Mouse (Mus musculus): ENCODE measurements at regions not wholly inside any gene's neighbourhood (a gene's known extent, or its start where the extent isn't known, plus 50 kb on each side); places are given as distances from the start of the nearest gene placed in this dataset.
"Not testable (repeated sequence)": the region's sequence is repeated elsewhere in the genome, so short reads cannot be mapped to it uniquely, and the experiment has no call there.

DNA sequence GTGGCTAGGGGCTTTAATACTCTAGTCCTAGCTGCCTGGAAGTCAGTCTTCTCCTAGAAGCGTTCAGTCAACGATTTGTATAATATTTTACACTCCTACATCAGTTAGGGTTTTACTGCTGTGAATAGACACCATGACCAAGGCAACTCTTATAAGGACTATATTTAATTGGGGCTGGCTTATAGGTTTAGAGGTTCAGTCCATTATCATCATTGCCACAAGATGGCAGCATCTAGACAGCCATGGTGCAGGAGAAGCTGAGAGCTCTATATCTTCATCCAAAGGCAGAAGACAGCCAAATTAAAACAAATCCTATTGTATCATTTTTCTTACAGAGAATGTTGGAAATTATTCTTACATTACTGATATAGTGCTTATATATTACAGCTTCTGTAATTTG lies 167.0 kb upstream of the Ndn start:
- Histone ChIP-seq H3K4me2 (no peak overlapping the region), H3K4me1 (replicated peaks) (no peaks in the 10 kb centered on the region), H3K36me3 (peaks cover 13% of the 10 kb centered on the region; the same call in 1 of the 2 replicates), H3K27ac (replicated peaks) (no peak overlapping the region), H3K4me3 (no peak overlapping the region), H3K27me3 (no peaks in the 10 kb centered on the region), H3K9me3 (no peaks in the 10 kb centered on the region; the same call in 1 of the 2 replicates), H3K9ac (no peak overlapping the region)
- 57% methylated on average over 2 of the region's 2 CpGs for WGBS
- no peak for ATAC-seq (ENCODE audit: low FRiP score, low read depth)

DNA sequence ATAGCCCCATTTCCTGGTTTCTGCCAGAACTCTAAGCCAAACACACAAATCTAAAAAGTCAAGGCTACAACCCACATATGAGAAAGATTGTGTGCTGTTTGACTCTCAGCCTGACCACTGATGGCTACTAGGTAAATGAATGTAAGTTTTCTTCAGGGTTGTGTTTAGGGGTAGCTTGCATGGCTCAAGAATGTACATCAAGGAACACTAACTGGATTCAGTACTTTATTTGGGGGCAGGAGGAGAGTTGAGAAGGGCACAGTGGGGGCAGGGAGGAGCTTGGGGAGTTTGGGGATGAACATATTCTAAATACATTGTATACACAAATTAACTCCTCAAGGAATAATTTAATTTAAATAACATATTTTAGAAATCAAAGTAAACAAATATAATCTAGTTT lies 137.8 kb upstream of the Ndn start:
- no peak for ATAC-seq (ENCODE audit: low FRiP score, low read depth)
- Histone ChIP-seq H3K27ac (replicated peaks) (no peak overlapping the region), H3K4me3 (peak overlapping the region; percentile 34), H3K9me3 (no peaks in the 10 kb centered on the region), H3K27me3 (no peaks in the 10 kb centered on the region), H3K4me2 (peak overlapping the region; percentile 55), H3K4me1 (replicated peaks) (no peaks in the 10 kb centered on the region), H3K36me3 (0 out of 2 replicates have a peak, but pooled peaks cover 10% of the 10 kb centered on the region), H3K9ac (no peak overlapping the region)

DNA sequence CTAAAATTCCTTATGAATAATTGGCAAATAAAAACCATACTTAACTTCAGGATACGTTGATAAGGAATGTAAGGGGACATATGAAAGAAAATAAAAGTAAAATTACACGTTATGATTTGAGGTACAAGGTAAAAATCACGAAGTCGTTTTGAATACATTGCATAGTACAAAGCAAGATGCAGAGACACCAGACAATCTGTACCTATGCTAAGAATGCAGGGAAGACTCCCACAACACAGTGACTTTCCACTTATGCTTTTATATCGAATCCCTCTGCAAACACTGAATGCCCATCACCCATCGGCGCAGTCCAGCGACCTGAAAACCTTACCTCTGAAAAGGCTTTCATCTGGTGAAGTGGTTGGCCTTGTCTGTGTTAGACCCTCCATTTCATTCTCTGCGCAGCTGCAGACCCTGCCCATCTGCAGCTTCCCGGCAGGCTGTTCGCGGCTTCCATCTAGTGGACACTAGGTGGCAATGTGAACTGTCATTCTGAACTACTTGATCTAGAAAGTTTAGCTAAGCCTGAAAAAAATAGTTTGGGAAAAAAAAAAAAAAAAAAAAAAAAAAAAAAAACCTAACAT lies 137.2 kb upstream of the Ndn start:
- Histone ChIP-seq H3K36me3 (0 out of 2 replicates have a peak, but pooled peaks cover 4% of the 10 kb centered on the region), H3K4me1 (replicated peaks) (no peaks in the 10 kb centered on the region), H3K9ac (peak overlapping the region; percentile 53), H3K27ac (replicated peaks) (no peak overlapping the region; the same call in 1 of the 2 replicates), H3K9me3 (no peaks in the 10 kb centered on the region), H3K27me3 (no peaks in the 10 kb centered on the region), H3K4me2 (peak overlapping the region; percentile 37), H3K4me3 (peak overlapping the region; percentile 52)
- peak; percentile 93 for ATAC-seq (ENCODE audit: low FRiP score, low read depth)
- whole genome bisulfite sequencing = 31% methylated on average over 12 of the region's 12 CpGs

DNA sequence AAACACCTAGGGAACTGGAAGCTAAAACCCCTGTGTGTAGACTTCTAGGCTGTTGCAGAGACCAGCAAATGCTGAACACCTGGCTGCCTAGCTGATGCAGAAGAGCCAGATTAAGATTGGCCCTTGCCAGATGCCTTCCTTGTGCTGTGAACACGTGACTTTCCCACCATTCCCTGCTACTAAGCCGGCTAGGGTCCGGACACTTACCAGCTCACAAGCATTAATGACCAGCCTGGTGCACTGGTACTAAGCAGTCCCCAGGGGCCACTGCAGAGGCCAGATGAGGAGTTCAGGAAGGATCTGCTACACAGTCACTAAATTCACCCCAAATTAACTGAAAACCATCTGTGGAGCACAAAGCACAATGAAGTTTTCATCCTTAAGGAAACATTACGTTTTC lies 121.2 kb upstream of the Ndn start:
- Histone ChIP-seq H3K27ac (replicated peaks) (no peak overlapping the region), H3K4me2 (peak overlapping the region; percentile 40), H3K9ac (no peak overlapping the region), H3K27me3 (no peaks in the 10 kb centered on the region), H3K36me3 (no peaks in the 10 kb centered on the region), H3K4me3 (peak overlapping the region; percentile 17; the same call in 1 of the 2 replicates), H3K4me1 (replicated peaks) (no peaks in the 10 kb centered on the region), H3K9me3 (no peaks in the 10 kb centered on the region)
- 32% methylated on average over 4 of the region's 4 CpGs for WGBS
- ATAC-seq (ENCODE audit: low FRiP score, low read depth) = peak; percentile 27; the same call in 1 of the 2 replicates

DNA sequence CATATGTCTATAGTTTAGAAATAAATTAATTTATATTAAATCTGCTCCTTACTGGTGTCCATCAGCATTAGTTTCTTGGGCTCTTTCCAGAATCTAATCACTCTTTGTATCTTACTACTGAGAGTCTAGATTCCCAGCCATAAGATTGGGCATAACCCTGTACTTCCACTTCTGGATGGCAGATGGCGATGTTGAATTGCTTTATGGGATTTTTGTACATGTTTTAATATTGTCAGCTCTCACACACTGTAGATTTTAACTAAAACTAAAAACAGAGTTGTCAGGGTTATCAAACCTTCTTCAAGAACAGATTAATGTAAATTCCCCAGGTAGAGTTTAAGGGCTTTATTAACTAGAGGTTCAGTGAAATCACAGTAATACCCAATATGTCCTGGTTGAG lies 118.6 kb upstream of the Ndn start:
- H3K9ac ChIP-seq = no peak overlapping the region
- H3K36me3 ChIP-seq = no peaks in the 10 kb centered on the region
- H3K27ac ChIP-seq (replicated peaks) = no peak overlapping the region
- no peaks in the 10 kb centered on the region for H3K27me3 ChIP-seq
- no peak overlapping the region for H3K4me2 ChIP-seq
- H3K9me3 ChIP-seq = no peaks in the 10 kb centered on the region
- no peak for ATAC-seq (ENCODE audit: low FRiP score, low read depth)
- H3K4me1 ChIP-seq (replicated peaks) = peaks cover 11% of the 10 kb centered on the region
- WGBS = 8% methylated on average over 1 of the region's 1 CpGs
- no peak overlapping the region for H3K4me3 ChIP-seq

DNA sequence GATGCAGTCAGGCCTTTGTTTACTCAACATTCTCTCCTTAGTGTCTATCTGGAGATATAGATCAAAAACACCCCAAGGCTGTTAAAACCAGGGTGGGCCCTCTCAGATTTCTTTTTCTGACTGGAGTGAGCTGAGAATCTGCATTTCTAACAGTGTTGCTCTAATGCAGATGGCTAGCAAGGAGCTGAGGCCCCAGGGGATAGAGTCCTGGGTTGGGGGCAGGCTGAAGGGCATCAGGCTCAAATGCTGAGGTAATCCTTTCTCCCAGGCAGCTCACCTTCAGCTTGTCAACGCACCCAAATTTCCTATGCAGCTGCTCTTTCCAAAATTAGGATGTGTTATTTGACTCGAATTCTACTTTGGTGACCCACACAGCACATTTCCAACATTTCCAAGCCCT lies 115.7 kb upstream of the Ndn start:
- Histone ChIP-seq H3K27ac (replicated peaks) (peak overlapping the region; percentile 67), H3K27me3 (no peaks in the 10 kb centered on the region), H3K4me1 (replicated peaks) (peaks cover 11% of the 10 kb centered on the region), H3K4me2 (peak overlapping the region; percentile 44), H3K4me3 (0 out of 2 replicates have a peak overlapping the region, but pooled peaks have one; percentile 11), H3K36me3 (no peaks in the 10 kb centered on the region), H3K9ac (no peak overlapping the region), H3K9me3 (no peaks in the 10 kb centered on the region)
- WGBS = 15% methylated on average over 2 of the region's 2 CpGs
- ATAC-seq (ENCODE audit: low FRiP score, low read depth) = peak; percentile 32

DNA sequence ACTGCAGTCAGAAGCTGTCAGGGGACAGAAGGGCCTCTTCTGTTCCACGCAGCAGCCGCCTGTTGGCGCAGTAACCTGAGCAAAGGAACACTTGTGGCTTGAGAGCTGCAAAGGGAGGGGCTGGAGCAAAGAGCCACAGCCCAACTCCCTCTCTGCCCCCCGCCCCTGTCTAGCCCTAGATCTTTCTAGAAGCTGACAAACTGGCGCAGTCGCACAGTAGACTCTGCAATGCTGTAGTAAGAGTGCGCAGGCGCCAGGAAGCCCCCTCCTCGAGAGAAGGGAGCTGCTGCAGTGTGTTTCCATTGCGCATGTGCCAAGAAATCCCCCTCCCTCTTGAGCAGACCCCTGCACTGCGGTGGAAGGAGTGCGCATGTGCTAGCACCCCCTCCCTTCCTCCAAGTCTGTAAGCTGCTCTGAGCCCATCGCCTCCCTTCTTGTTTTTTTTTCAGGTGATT lies 115.2 kb upstream of the Ndn start:
- H3K36me3 ChIP-seq = no peaks in the 10 kb centered on the region
- H3K4me1 ChIP-seq (replicated peaks) = peaks cover 11% of the 10 kb centered on the region
- peak; percentile 95 for ATAC-seq (ENCODE audit: low FRiP score, low read depth)
- H3K4me2 ChIP-seq = peak overlapping the region; percentile 44
- no peaks in the 10 kb centered on the region for H3K27me3 ChIP-seq
- 0 out of 2 replicates have a peak overlapping the region, but pooled peaks have one; percentile 11 for H3K4me3 ChIP-seq
- no peak overlapping the region for H3K9ac ChIP-seq
- no peaks in the 10 kb centered on the region for H3K9me3 ChIP-seq
- WGBS = 19% methylated on average over 13 of the region's 13 CpGs
- peak overlapping the region; percentile 67 for H3K27ac ChIP-seq (replicated peaks)

DNA sequence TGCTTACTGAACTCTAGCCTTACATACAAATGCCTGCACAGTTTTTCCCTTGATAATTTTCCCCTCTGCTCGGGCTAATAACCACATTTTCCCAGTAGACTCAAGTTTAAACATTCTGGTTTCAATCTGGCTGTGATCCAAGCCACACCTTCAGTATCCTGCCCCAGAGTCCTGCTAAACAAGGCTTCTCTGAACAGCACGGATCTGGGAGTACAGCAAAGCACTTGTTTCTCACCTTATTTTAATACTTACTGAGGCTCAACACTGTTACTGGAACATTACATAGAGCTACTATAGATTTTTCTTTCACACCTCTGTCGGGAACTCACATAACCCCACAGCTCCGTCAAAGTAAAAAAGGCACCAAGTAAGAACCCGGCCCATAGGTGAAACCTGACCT lies 114.3 kb upstream of the Ndn start:
- Histone ChIP-seq H3K9me3 (no peaks in the 10 kb centered on the region), H3K27ac (replicated peaks) (peak overlapping the region; percentile 66), H3K4me2 (no peak overlapping the region), H3K27me3 (no peaks in the 10 kb centered on the region), H3K9ac (no peak overlapping the region), H3K36me3 (no peaks in the 10 kb centered on the region), H3K4me1 (replicated peaks) (peaks cover 11% of the 10 kb centered on the region), H3K4me3 (no peak overlapping the region)
- no peak for ATAC-seq (ENCODE audit: low FRiP score, low read depth)
- WGBS = 59% methylated on average over 5 of the region's 5 CpGs

DNA sequence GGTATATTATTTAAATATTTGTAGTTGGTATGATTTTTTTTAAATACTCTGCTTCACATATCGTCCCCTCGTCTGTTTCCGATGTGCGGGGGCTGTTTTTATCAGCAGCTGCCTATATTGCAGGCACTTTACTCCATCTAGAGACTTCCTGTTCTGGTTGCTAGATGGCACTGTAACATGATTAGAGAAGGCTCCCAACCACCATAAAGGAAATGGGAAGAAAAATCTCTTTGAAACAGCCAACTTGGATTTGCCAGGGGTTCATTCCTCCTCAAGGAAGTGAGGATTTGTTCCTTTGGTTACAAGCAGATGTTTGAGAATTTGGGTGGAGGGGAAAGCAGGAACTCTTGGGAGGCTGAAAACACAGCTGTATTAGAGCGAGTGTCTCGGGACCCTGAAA lies 112.3 kb upstream of the Ndn start:
- H3K36me3 ChIP-seq = no peaks in the 10 kb centered on the region
- H3K4me2 ChIP-seq = 0 out of 2 replicates have a peak overlapping the region, but pooled peaks have one; percentile 6
- H3K9ac ChIP-seq = no peak overlapping the region

DNA sequence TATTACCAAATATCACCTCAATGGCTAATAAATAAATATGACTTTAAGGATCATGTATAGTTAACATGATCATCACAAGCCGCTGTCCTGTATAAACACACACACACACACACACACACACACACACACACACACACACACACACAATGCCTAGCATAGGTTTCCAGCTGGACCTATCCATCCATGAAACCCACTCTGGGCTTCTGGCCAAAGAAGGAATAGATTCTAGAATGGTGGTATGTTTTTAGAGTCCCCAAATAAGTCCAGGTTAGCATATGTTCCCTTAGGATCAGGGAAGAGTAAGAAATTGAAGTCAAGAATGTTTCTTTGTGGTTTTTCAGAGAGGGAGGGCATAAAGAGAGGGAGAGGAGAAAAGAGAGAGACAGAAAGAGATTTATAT lies 110.6 kb upstream of the Ndn start:
- Histone ChIP-seq H3K4me2 (no peak overlapping the region), H3K4me1 (replicated peaks) (peaks cover 7% of the 10 kb centered on the region), H3K27ac (replicated peaks) (no peak overlapping the region), H3K9ac (no peak overlapping the region), H3K27me3 (no peaks in the 10 kb centered on the region), H3K36me3 (no peaks in the 10 kb centered on the region), H3K4me3 (no peak overlapping the region), H3K9me3 (no peaks in the 10 kb centered on the region)
- WGBS = 61% methylated on average over 1 of the region's 1 CpGs
- no peak for ATAC-seq (ENCODE audit: low FRiP score, low read depth)

More for the DNA sequence above, 112.3 kb upstream of the Ndn start:
- Histone ChIP-seq H3K9me3 (no peaks in the 10 kb centered on the region), H3K27ac (replicated peaks) (no peak overlapping the region), H3K4me1 (replicated peaks) (peaks cover 11% of the 10 kb centered on the region), H3K27me3 (no peaks in the 10 kb centered on the region), H3K4me3 (no peak overlapping the region)
- no peak for ATAC-seq (ENCODE audit: low FRiP score, low read depth)
- 58% methylated on average over 6 of the region's 6 CpGs for WGBS

DNA sequence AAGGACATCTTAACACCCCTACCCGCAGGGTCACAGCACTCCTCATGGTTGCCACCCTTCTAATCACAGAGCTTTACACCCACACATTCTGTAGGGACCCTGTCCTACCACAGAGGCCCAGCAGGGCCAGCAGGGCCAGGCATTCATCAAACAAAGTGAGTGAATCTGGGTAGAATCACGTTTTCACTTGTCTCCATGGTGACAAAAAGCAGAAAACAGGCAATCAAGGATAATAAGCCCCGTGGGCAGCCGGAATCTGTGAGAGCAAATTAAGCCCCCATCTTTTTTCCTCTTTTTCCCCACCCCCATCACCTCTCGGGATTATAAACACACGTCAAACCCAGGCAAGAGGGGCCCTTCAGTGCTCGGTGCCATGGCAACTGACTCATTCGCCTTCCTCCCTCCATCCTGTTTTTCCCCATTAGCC lies 84.7 kb upstream of the Ndn start:
- H3K4me2 ChIP-seq = peak overlapping the region; percentile 17; the same call in 1 of the 2 replicates

DNA sequence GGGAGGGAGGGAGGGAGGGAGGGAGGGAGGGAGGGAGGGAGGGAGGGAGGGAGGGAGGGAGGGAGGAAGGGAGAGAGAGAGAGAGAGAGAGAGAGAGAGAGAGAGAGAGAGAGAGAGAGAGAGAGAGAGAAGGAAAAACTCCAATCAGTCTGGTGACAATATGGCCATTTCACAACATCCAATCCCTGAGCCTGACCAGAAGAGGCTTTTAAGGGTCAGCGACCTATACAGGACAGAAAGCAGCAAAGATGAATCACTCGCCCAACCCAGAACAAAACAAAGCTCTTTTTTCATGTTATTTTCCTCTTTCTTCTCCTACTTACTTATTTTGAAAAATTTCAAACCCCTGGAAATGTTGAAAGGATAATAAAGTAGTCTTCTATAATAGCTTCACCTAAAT lies 84.2 kb upstream of the Ndn start:
- not testable (repeated sequence) for H3K4me1 ChIP-seq (replicated peaks); ATAC-seq (ENCODE audit: low FRiP score, low read depth); H3K9me3 ChIP-seq; H3K27me3 ChIP-seq; H3K36me3 ChIP-seq; H3K9ac ChIP-seq; H3K4me2 ChIP-seq; H3K4me3 ChIP-seq
- 45% methylated on average over 2 of the region's 2 CpGs for WGBS
- peak overlapping the region; percentile 64; the same call in 1 of the 2 replicates for H3K27ac ChIP-seq (replicated peaks)

More for the DNA sequence above, 84.7 kb upstream of the Ndn start:
- Histone ChIP-seq H3K9me3 (no peaks in the 10 kb centered on the region), H3K27me3 (no peaks in the 10 kb centered on the region), H3K36me3 (no peaks in the 10 kb centered on the region), H3K27ac (replicated peaks) (peak overlapping the region; percentile 81), H3K4me3 (no peak overlapping the region), H3K9ac (no peak overlapping the region), H3K4me1 (replicated peaks) (0 out of 2 replicates have a peak, but pooled peaks cover 3% of the 10 kb centered on the region)
- ATAC-seq (ENCODE audit: low FRiP score, low read depth) = peak; percentile 88
- WGBS = 28% methylated on average over 8 of the region's 8 CpGs

All from hindbrain, embryonic 15.5 days (tissue).